Mouse (Mus musculus): ENCODE data around the gene Safb.

DNA sequence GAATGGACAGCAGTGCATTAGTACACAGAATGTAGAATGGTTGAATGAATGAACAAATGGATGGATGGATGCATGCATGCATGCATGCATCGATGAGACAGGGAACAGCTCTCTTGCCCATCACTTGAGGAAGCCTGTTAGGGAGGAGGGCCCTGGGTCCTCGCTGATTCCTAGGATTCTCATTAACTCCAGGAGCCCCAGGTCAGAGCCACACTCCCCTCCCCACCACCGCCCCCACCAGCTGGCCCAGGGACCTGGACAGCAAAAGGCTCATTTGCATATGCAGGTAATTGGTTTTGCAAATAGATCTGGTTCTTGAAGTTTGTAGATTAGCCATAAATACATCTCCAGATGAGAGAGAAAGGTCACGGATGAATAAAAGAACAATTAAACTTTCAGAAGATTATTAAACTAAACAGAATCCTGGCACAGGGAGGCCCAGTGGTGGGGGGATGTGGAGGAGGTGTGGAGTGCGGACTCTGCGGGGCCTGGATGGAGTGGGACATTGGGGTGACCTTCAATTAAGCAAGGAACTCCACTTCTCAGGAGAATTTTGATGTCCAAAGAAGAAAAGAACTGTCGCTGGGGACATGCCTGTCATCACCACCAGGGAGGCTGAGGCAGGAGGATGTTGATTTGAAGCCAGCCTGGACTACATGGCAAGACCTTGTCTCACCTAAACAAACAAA lies 39.8 kb upstream of the Safb start:
- TF ChIP-seq CTCF (IDR thresholded peaks at IDR 0.05; ENCODE audit: low read depth): no peak
- no peak for TF ChIP-seq EP300 (IDR thresholded peaks at IDR 0.05; ENCODE audit: low read depth)
